Mouse (Mus musculus): ENCODE data around the gene Tyms. TPM values are rescaled to one million over a fixed set of nuclear protein-coding genes. Genes with fewer than 3 reads are reported as not detected.
"Not testable (repeated sequence)": the region's sequence is repeated elsewhere in the genome, so short reads cannot be mapped to it uniquely, and the experiment has no call there.

Tyms gene
- polyA plus RNA-seq, 1 experiment from 2014 or later: 408 TPM

GRCm38 (mm10) chr5:30035862-30036261 is 37.6 kb downstream of the Tyms start:
- H3K4me3 ChIP-seq (ENCODE audit: low read depth, low read length); DNase-seq (ENCODE audit: low spot score); H3K9ac ChIP-seq (ENCODE audit: low read length); H3K9me3 ChIP-seq (ENCODE audit: control insufficient read depth, low read length); H3K4me1 ChIP-seq (ENCODE audit: control insufficient read depth, insufficient read depth, low read length); H3K4me2 ChIP-seq (ENCODE audit: low read depth, severe bottlenecking); H3K27me3 ChIP-seq (ENCODE audit: control insufficient read depth, insufficient read depth, low read length); ATAC-seq (ENCODE audit: insufficient number of reproducible peaks, low FRiP score, low TSS enrichment, low read depth); H3K27ac ChIP-seq (replicated peaks; ENCODE audit: low read depth, low read length); H3K36me3 ChIP-seq (ENCODE audit: control insufficient read depth, insufficient read depth, low read length): not testable (repeated sequence)
- WGBS: 85% methylated on average over 4 of the region's 4 CpGs

GRCm38 (mm10) chr5:30014580-30014979 is 58.8 kb downstream of the Tyms start:
- no peaks in the 10 kb centered on the region for H3K9me3 ChIP-seq (ENCODE audit: control insufficient read depth, low read length)
- ATAC-seq (ENCODE audit: insufficient number of reproducible peaks, low FRiP score, low TSS enrichment, low read depth): no peak
- no peaks in the 10 kb centered on the region for H3K27me3 ChIP-seq (ENCODE audit: control insufficient read depth, insufficient read depth, low read length)
- H3K4me3 ChIP-seq (ENCODE audit: low read depth, low read length): no peak overlapping the region
- no peak overlapping the region for H3K9ac ChIP-seq (ENCODE audit: low read length)
- DNase-seq (ENCODE audit: low spot score): no peak
- H3K27ac ChIP-seq (replicated peaks; ENCODE audit: low read depth, low read length): no peak overlapping the region
- H3K4me1 ChIP-seq (ENCODE audit: control insufficient read depth, insufficient read depth, low read length): no peaks in the 10 kb centered on the region
- H3K36me3 ChIP-seq (ENCODE audit: control insufficient read depth, insufficient read depth, low read length): no peaks in the 10 kb centered on the region
- no peak overlapping the region for H3K4me2 ChIP-seq (ENCODE audit: low read depth, severe bottlenecking)
- WGBS: 57% methylated on average over 2 of the region's 2 CpGs

DNA sequence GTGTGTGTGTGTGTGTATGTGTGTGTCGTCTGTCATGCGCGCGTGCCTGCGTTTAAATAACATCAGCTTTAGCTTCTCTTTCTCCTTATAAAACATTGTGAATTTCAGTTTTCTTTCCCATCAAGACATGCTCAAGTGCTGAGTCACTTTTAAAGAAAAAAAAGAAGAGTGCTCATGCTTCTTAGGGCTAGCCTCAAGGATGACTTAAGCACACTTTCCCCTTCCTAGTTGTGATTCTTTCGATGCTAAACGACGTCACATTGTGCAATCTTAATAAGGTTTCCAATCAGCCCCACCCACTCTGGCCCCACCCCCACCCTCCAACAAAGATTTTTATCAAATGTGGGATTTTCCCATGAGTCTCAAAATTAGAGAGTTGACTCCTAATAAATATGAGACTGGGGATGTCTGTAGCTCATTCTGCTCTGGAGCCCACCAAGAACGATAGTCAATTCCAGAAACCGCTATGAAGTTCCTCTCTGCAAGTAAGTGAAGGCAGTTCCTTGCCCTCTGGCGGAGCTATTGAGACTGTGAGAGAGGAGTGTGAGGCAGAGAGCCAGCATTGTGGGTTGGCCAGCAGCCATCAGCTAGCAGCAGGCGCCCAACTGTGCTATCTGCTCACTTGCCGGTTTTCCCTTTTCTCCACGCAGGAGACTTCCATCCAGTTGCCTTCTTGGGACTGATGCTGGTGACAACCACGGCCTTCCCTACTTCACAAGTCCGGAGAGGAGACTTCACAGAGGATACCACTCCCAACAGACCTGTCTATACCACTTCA is 60.5 kb downstream of the Tyms start, which contains the start of gene Il6:
TSS of gene Il6 (plus strand) at position 389 of the 778 bp plus-strand sequence.
- H3K9me3 ChIP-seq (ENCODE audit: control insufficient read depth, low read length): no peaks in the 10 kb centered on the region
- H3K36me3 ChIP-seq (ENCODE audit: control insufficient read depth, insufficient read depth, low read length): no peaks in the 10 kb centered on the region
- 70% methylated on average over 16 of the region's 16 CpGs for WGBS
- H3K4me2 ChIP-seq (ENCODE audit: low read depth, severe bottlenecking): no peak within 1 kb of the TSS
- H3K27ac ChIP-seq (replicated peaks; ENCODE audit: low read depth, low read length): no peak within 1 kb of the TSS
- no peak for ATAC-seq (ENCODE audit: insufficient number of reproducible peaks, low FRiP score, low TSS enrichment, low read depth)
- no peaks in the 10 kb centered on the region for H3K27me3 ChIP-seq (ENCODE audit: control insufficient read depth, insufficient read depth, low read length)
- no peaks in the 10 kb centered on the region for H3K4me1 ChIP-seq (ENCODE audit: control insufficient read depth, insufficient read depth, low read length)
- DNase-seq (ENCODE audit: low spot score): no peak
- H3K9ac ChIP-seq (ENCODE audit: low read length): no peak within 1 kb of the TSS
- no peak within 1 kb of the TSS for H3K4me3 ChIP-seq (ENCODE audit: low read depth, low read length)

Other genes with a start within 250 kb of the Tyms start
- not detected in 2 replicates for gene Il6, start 60.5 kb downstream of the Tyms start, polyA plus RNA-seq (2014; fragmentation: Nextera tagmentation; extraction: Ambion mirVana)
- gene Garem2, start 31.5 kb upstream of the Tyms start, polyA plus RNA-seq (2014; fragmentation: Nextera tagmentation; extraction: Ambion mirVana): 0.44 and 0.51 TPM in 2 replicates
- not detected in 2 replicates for gene 3110082J24Rik, start 32.5 kb upstream of the Tyms start, polyA plus RNA-seq (2014; fragmentation: Nextera tagmentation; extraction: Ambion mirVana)
- 92.2 and 97.1 TPM in 2 replicates for gene Hadha, start 81.5 kb upstream of the Tyms start, polyA plus RNA-seq (2014; fragmentation: Nextera tagmentation; extraction: Ambion mirVana)
- 119 and 127 TPM in 2 replicates for gene Hadhb, start 81.6 kb upstream of the Tyms start, polyA plus RNA-seq (2014; fragmentation: Nextera tagmentation; extraction: Ambion mirVana)
- not detected in 2 replicates for gene Adgrf3, start 132.1 kb upstream of the Tyms start, polyA plus RNA-seq (2014; fragmentation: Nextera tagmentation; extraction: Ambion mirVana)
- gene Selenoi, start 159.0 kb upstream of the Tyms start, polyA plus RNA-seq (2014; fragmentation: Nextera tagmentation; extraction: Ambion mirVana): 18.4 and 21.0 TPM in 2 replicates
- 0.44 TPM in 1 of 2 replicates, not detected in the other for gene Drc1, start 207.8 kb upstream of the Tyms start, polyA plus RNA-seq (2014; fragmentation: Nextera tagmentation; extraction: Ambion mirVana)